24 mouse cellular contexts compared by ENCODE assay signal in the genomic region with DNA sequence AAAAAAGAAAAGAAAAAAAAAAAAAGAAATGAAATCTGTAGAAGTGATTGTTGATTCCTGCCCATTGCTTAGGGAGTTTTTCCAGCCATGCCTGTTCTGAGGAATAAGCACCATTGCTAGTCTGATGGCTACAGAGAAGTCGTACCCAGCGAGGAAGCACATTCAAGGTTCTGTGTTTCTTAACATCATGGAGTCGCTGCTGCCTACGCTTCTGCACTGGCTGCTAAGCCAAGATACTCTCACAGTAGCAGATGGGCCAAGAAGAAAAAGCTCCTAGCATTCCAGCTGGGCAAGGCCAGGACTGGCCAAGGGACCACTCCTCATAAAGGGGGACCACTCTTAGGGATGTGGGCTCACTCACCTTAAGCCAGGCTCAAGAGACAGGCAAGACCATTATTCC. TPM values are rescaled to one million over a fixed set of nuclear protein-coding genes. Genes with fewer than 3 reads are reported as not detected.
A peak's percentile ranks its signal among the peaks of the same experiment; 100 is the strongest.
DNase-seq lines count a peak whose midpoint lies in the region; ATAC-seq and TF ChIP-seq lines count a peak whose summit lies in the region.
"Had no signal": no experiment of that assay in that cellular context is flagged by ENCODE, and none has a peak within 500 bp of the region (broad histone marks: within the 10 kb centered on the region; RNA-seq: fewer than 3 reads in every experiment).

No protein-coding gene starts in this region.

- 91% methylated on average over 4 of the region's 4 CpGs for WGBS in liver, adult 2 months
- WGBS in liver, embryonic 11.5 days = 89% methylated on average over 4 of the region's 4 CpGs
- WGBS in limb, embryonic 13.5 days = 90% methylated on average over 4 of the region's 4 CpGs
- 88% methylated on average over 4 of the region's 4 CpGs for WGBS in midbrain, embryonic 13.5 days

- H3K4me1 ChIP-seq in liver, adult 2 months (ENCODE audit: control insufficient read depth, insufficient read depth, low read length) = peaks cover 9% of the 10 kb centered on the region
- no peaks in the 10 kb centered on the region for H3K4me1 ChIP-seq in liver, embryonic 11.5 days (replicated peaks; ENCODE audit: control insufficient read depth, insufficient read depth, low read length)
- peaks cover 23% of the 10 kb centered on the region for H3K4me1 ChIP-seq in limb, embryonic 13.5 days
- H3K4me1 ChIP-seq in midbrain, embryonic 13.5 days (replicated peaks) = peaks cover 10% of the 10 kb centered on the region

- no peak overlapping the region for H3K4me3 ChIP-seq in liver, adult 2 months (ENCODE audit: insufficient read depth, low read depth, low read length)
- no peak overlapping the region for H3K4me3 ChIP-seq in liver, embryonic 11.5 days (ENCODE audit: low read depth, low read length)
- no peak overlapping the region for H3K4me3 ChIP-seq in limb, embryonic 13.5 days
- no peak overlapping the region for H3K4me3 ChIP-seq in midbrain, embryonic 13.5 days (replicated peaks)
- H3K4me3 ChIP-seq: embryonic facial prominence, embryonic 13.5 days; forebrain, embryonic 12.5 days; heart, embryonic 10.5 days; hindbrain, embryonic 12.5 days had no signal

- TF ChIP-seq POLR2A in liver, adult 2 months (IDR thresholded peaks at IDR 0.05; ENCODE audit: extremely low read depth, insufficient read depth, low read length) = no peak

- no peaks in the 10 kb centered on the region for H3K9me3 ChIP-seq in liver, embryonic 11.5 days (ENCODE audit: control insufficient read depth, low read length)
- no peaks in the 10 kb centered on the region for H3K9me3 ChIP-seq in limb, embryonic 13.5 days
- no peaks in the 10 kb centered on the region for H3K9me3 ChIP-seq in midbrain, embryonic 13.5 days
- H3K9me3 ChIP-seq: embryonic facial prominence, embryonic 13.5 days; forebrain, embryonic 12.5 days; heart, embryonic 10.5 days had no signal

- peak; percentile 93 for ATAC-seq in frontal cortex, adult (ENCODE audit: low TSS enrichment)
- no peak for ATAC-seq in liver, embryonic 11.5 days (replicated peaks; ENCODE audit: low FRiP score)
- no peak for ATAC-seq in limb, embryonic 13.5 days (ENCODE audit: low FRiP score, low read depth)
- ATAC-seq in midbrain, embryonic 13.5 days = no peak
- ATAC-seq: activated CD4-positive, CD25-positive, alpha-beta regulatory T cell, adult 4 months; CD4-positive, CD25-positive, alpha-beta regulatory T cell, adult 4 months; forebrain, embryonic 16.5 days; hindbrain, embryonic 16.5 days; Patski had no signal

- H3K36me3 ChIP-seq in liver, adult 2 months (ENCODE audit: control insufficient read depth, insufficient read depth, low read length) = no peaks in the 10 kb centered on the region
- no peaks in the 10 kb centered on the region for H3K36me3 ChIP-seq in liver, embryonic 11.5 days (ENCODE audit: control insufficient read depth, insufficient read depth, low read length)
- H3K36me3 ChIP-seq in limb, embryonic 13.5 days = no peaks in the 10 kb centered on the region
- H3K36me3 ChIP-seq in midbrain, embryonic 13.5 days = no peaks in the 10 kb centered on the region
- H3K36me3 ChIP-seq: embryonic facial prominence, embryonic 13.5 days; forebrain, embryonic 12.5 days; heart, embryonic 10.5 days; hindbrain, embryonic 12.5 days had no signal

- TF ChIP-seq CTCF in liver, adult 2 months (IDR thresholded peaks at IDR 0.05; ENCODE audit: low read depth, low read length) = no peak

- DNase-seq in frontal cortex, postnatal 25 days (ENCODE audit: low spot score in 2 of 2) = no peak
- no peak for DNase-seq in liver, adult 2 months (ENCODE audit: extremely low read depth, low read depth, low spot score)
- no peak for DNase-seq in liver, embryonic 11.5 days (ENCODE audit: low spot score)
- DNase-seq in layer of hippocampus, adult 11-12 months (ENCODE audit: low spot score) = no peak
- DNase-seq: adrenal gland, adult 2 months; adrenal gland, postnatal 25 days; B cell, adult 2 months; cerebellum, adult 11-12 months; cerebellum, adult 9-11 months; cerebellum, postnatal 36 days; heart, postnatal 10 days; heart, postnatal 4 days had no signal

- H3K79me2 ChIP-seq in liver, adult 2 months (ENCODE audit: control insufficient read depth, insufficient read depth, low read length) = no peaks in the 10 kb centered on the region

- no peaks in the 10 kb centered on the region for H3K27me3 ChIP-seq in liver, adult 2 months (ENCODE audit: control insufficient read depth, insufficient read depth, low read length)
- no peaks in the 10 kb centered on the region for H3K27me3 ChIP-seq in liver, embryonic 11.5 days (replicated peaks; ENCODE audit: control insufficient read depth, insufficient read depth, low read length)
- no peaks in the 10 kb centered on the region for H3K27me3 ChIP-seq in limb, embryonic 13.5 days
- no peaks in the 10 kb centered on the region for H3K27me3 ChIP-seq in midbrain, embryonic 13.5 days
- H3K27me3 ChIP-seq: embryonic facial prominence, embryonic 13.5 days; forebrain, embryonic 12.5 days; hindbrain, embryonic 12.5 days; Patski had no signal

- peak overlapping the region; percentile 77 for H3K27ac ChIP-seq in liver, adult 2 months (replicated peaks; ENCODE audit: insufficient read depth, low read depth, low read length)
- no peak overlapping the region for H3K27ac ChIP-seq in liver, embryonic 11.5 days (ENCODE audit: low read depth, low read length)
- H3K27ac ChIP-seq in limb, embryonic 13.5 days = 0 out of 2 replicates have a peak overlapping the region, but pooled peaks have one; percentile 8
- H3K27ac ChIP-seq in midbrain, embryonic 13.5 days = no peak overlapping the region
- H3K27ac ChIP-seq: embryonic facial prominence, embryonic 13.5 days; forebrain, embryonic 12.5 days; heart, embryonic 10.5 days; hindbrain, embryonic 12.5 days had no signal

- H3K9ac ChIP-seq in liver, adult 2 months (ENCODE audit: low read depth, low read length) = no peak overlapping the region
- no peak overlapping the region for H3K9ac ChIP-seq in liver, embryonic 11.5 days (ENCODE audit: low read depth, low read length)
- no peak overlapping the region for H3K9ac ChIP-seq in limb, embryonic 13.5 days
- no peak overlapping the region for H3K9ac ChIP-seq in midbrain, embryonic 13.5 days (replicated peaks)
- H3K9ac ChIP-seq: embryonic facial prominence, embryonic 13.5 days; forebrain, embryonic 12.5 days; hindbrain, embryonic 12.5 days had no signal

- H3K4me2 ChIP-seq in liver, embryonic 11.5 days = no peak overlapping the region
- no peak overlapping the region for H3K4me2 ChIP-seq in limb, embryonic 13.5 days (replicated peaks)
- no peak overlapping the region for H3K4me2 ChIP-seq in midbrain, embryonic 13.5 days (replicated peaks)
- H3K4me2 ChIP-seq: embryonic facial prominence, embryonic 13.5 days; forebrain, embryonic 12.5 days; hindbrain, embryonic 12.5 days had no signal

RNA-seq across cellular contexts. Expression of gene G3bp2, which starts 14.3 kb away (rescaled TPM):
- total RNA-seq in liver, adult 2 months (2014; rRNA removed) = 29.5 and 37.3 TPM in 2 replicates
- polyA plus RNA-seq in liver, adult 2 months (2012; rRNA removed) = 11.3 and 12.1 TPM in 2 replicates
- 127 and 143 TPM in 2 replicates for polyA plus RNA-seq in liver, embryonic 11.5 days (2014; fragmentation: Nextera tagmentation; extraction: Ambion mirVana)
- 201 and 209 TPM in 2 replicates for polyA plus RNA-seq in limb, embryonic 13.5 days (2015; fragmentation: Nextera tagmentation; extraction: Ambion mirVana)
- polyA plus RNA-seq in midbrain, embryonic 13.5 days (2015; fragmentation: Nextera tagmentation; extraction: Ambion mirVana) = 371 and 409 TPM in 2 replicates

RNA-seq across cellular contexts. Expression of gene Uso1, which starts 40.0 kb away (rescaled TPM):
- total RNA-seq in liver, adult 2 months (2014; rRNA removed) = 44.7 and 46.6 TPM in 2 replicates
- 20.4 and 22.2 TPM in 2 replicates for polyA plus RNA-seq in liver, adult 2 months (2012; rRNA removed)
- polyA plus RNA-seq in liver, embryonic 11.5 days (2014; fragmentation: Nextera tagmentation; extraction: Ambion mirVana) = 24.1 and 26.9 TPM in 2 replicates
- polyA plus RNA-seq in limb, embryonic 13.5 days (2015; fragmentation: Nextera tagmentation; extraction: Ambion mirVana) = 50.1 and 53.2 TPM in 2 replicates
- polyA plus RNA-seq in midbrain, embryonic 13.5 days (2015; fragmentation: Nextera tagmentation; extraction: Ambion mirVana) = 50.2 and 50.3 TPM in 2 replicates

RNA-seq across cellular contexts. Expression of gene Cdkl2, which starts 54.1 kb away (rescaled TPM):
- 2.9 and 3.7 TPM in 2 replicates for total RNA-seq in liver, adult 2 months (2014; rRNA removed)
- 0.66 and 0.69 TPM in 2 replicates for polyA plus RNA-seq in liver, adult 2 months (2012; rRNA removed)
- 0.45 TPM in 2 replicates for polyA plus RNA-seq in liver, embryonic 11.5 days (2014; fragmentation: Nextera tagmentation; extraction: Ambion mirVana)
- polyA plus RNA-seq in limb, embryonic 13.5 days (2015; fragmentation: Nextera tagmentation; extraction: Ambion mirVana) = 0.57 and 0.84 TPM in 2 replicates
- polyA plus RNA-seq in midbrain, embryonic 13.5 days (2015; fragmentation: Nextera tagmentation; extraction: Ambion mirVana) = 2.1 and 2.6 TPM in 2 replicates

Comparison
In these comparisons a context has a peak if more than half of its experiments do, and no peak if none do; other contexts are left out.
1. H3K27ac ChIP-seq: peak in liver, adult 2 months (single experiment) and limb, embryonic 13.5 days (single experiment); none in liver, embryonic 11.5 days (single experiment) and midbrain, embryonic 13.5 days (single experiment).